Mouse (Mus musculus): ENCODE measurements around the gene Atf6b. TPM values are rescaled to one million over a fixed set of nuclear protein-coding genes. Genes with fewer than 3 reads are reported as not detected.

The Atf6b gene
- polyA plus RNA-seq, 1 experiment from 2014 or later: 76.8 TPM

- Histone ChIP-seq H3K4me1 (peaks cover 31% of the 10 kb centered on the region), H3K36me3 (peaks cover 54% of the 10 kb centered on the region), H3K9me3 (no peaks in the 10 kb centered on the region; the same call in 1 of the 2 replicates), H3K4me3 (no peak overlapping the region), H3K27ac (no peak overlapping the region), H3K27me3 (ENCODE audit: insufficient read depth, poor library complexity, severe bottlenecking) (peaks cover 10% of the 10 kb centered on the region)
- 95% methylated on average over 13 of the region's 13 CpGs for WGBS
- DNase-seq (ENCODE audit: low spot score): no peak
These were observed 7.4 kb downstream of the Atf6b start for GRCm38 (mm10) chr17:34654392-34654791.

GRCm38 (mm10) chr17:34655160-34655559 lies 8.2 kb downstream of the Atf6b start:
- no peaks in the 10 kb centered on the region; the same call in 1 of the 2 replicates for H3K9me3 ChIP-seq
- peaks cover 18% of the 10 kb centered on the region for H3K27me3 ChIP-seq (ENCODE audit: insufficient read depth, poor library complexity, severe bottlenecking)
- H3K27ac ChIP-seq: 0 out of 2 replicates have a peak overlapping the region, but pooled peaks have one; percentile 0
- peaks cover 46% of the 10 kb centered on the region for H3K36me3 ChIP-seq
- DNase-seq (ENCODE audit: low spot score): no peak
- WGBS: 73% methylated on average over 7 of the region's 7 CpGs
- no peak overlapping the region for H3K4me3 ChIP-seq
- H3K4me1 ChIP-seq: peaks cover 37% of the 10 kb centered on the region

DNA sequence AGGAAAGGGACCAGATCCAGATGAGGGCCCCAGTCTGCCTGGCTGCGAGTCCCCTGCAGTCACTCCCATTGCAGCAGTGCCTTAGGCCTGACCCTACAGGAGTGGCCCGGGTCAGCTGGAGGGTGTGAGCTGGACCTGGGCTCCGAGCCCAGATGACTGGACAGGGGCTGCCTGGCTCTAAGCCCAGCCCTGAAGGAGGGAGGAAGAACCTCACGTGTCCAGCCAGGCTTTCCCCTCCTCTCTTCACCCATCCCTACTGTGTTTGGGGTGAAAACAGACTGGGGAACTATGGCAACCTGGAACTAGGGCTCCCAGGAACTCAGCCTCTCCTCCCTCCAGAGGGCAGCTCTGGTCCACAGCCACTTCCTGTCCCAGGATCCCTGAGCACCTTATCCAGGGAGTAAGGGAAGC lies 8.6 kb downstream of the Atf6b start:
- H3K4me3 ChIP-seq: no peak overlapping the region
- DNase-seq (ENCODE audit: low spot score): no peak
- peaks cover 42% of the 10 kb centered on the region for H3K36me3 ChIP-seq
- peaks cover 41% of the 10 kb centered on the region for H3K4me1 ChIP-seq
- peaks cover 22% of the 10 kb centered on the region for H3K27me3 ChIP-seq (ENCODE audit: insufficient read depth, poor library complexity, severe bottlenecking)
- no peaks in the 10 kb centered on the region; the same call in 1 of the 2 replicates for H3K9me3 ChIP-seq
- H3K27ac ChIP-seq: 0 out of 2 replicates have a peak overlapping the region, but pooled peaks have one; percentile 0
- WGBS: 53% methylated on average over 4 of the region's 4 CpGs

GRCm38 (mm10) chr17:34656666-34657065 lies 9.7 kb downstream of the Atf6b start:
- peak overlapping the region; percentile 32; the same call in 1 of the 2 replicates for H3K27ac ChIP-seq
- WGBS: 73% methylated on average over 8 of the region's 8 CpGs
- DNase-seq (ENCODE audit: low spot score): no peak

GRCm38 (mm10) chr17:34657271-34657670 lies 10.3 kb downstream of the Atf6b start:
- Histone ChIP-seq H3K4me3 (no peak overlapping the region), H3K27me3 (ENCODE audit: insufficient read depth, poor library complexity, severe bottlenecking) (peaks cover 33% of the 10 kb centered on the region), H3K27ac (no peak overlapping the region), H3K4me1 (peaks cover 52% of the 10 kb centered on the region), H3K36me3 (peaks cover 25% of the 10 kb centered on the region), H3K9me3 (no peaks in the 10 kb centered on the region)
- no peak for DNase-seq (ENCODE audit: low spot score)
- WGBS: 27% methylated on average over 2 of the region's 2 CpGs

More at GRCm38 (mm10) chr17:34656666-34657065, 9.7 kb downstream of the Atf6b start:
- peaks cover 31% of the 10 kb centered on the region for H3K36me3 ChIP-seq
- H3K9me3 ChIP-seq: no peaks in the 10 kb centered on the region
- peaks cover 33% of the 10 kb centered on the region for H3K27me3 ChIP-seq (ENCODE audit: insufficient read depth, poor library complexity, severe bottlenecking)
- no peak overlapping the region for H3K4me3 ChIP-seq
- H3K4me1 ChIP-seq: peaks cover 52% of the 10 kb centered on the region

DNA sequence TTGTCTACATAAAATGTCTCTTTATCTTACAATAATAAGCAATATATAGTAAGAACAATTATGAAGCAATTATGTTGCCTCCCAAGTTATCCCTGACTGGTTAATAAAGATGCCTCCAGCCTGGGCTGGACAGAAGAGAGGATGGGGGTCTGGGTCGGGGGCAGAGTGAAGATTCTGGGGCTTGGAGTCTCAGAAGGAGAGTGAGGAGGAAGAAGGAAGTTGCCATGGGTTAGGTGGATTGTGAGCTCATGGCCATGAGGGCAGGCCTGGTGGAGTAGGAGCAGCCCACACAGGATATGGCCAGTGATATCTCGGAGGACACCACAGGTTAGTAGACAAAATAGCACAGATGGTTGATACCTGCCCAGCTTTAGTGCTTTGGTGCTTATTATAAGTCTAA lies 11.2 kb downstream of the Atf6b start:
- peaks cover 16% of the 10 kb centered on the region for H3K36me3 ChIP-seq
- no peak overlapping the region for H3K4me3 ChIP-seq
- no peak overlapping the region for H3K27ac ChIP-seq
- H3K27me3 ChIP-seq (ENCODE audit: insufficient read depth, poor library complexity, severe bottlenecking): peaks cover 41% of the 10 kb centered on the region
- WGBS: 70% methylated on average over 2 of the region's 2 CpGs
- DNase-seq (ENCODE audit: low spot score): no peak
- no peaks in the 10 kb centered on the region for H3K9me3 ChIP-seq
- peaks cover 52% of the 10 kb centered on the region for H3K4me1 ChIP-seq

DNA sequence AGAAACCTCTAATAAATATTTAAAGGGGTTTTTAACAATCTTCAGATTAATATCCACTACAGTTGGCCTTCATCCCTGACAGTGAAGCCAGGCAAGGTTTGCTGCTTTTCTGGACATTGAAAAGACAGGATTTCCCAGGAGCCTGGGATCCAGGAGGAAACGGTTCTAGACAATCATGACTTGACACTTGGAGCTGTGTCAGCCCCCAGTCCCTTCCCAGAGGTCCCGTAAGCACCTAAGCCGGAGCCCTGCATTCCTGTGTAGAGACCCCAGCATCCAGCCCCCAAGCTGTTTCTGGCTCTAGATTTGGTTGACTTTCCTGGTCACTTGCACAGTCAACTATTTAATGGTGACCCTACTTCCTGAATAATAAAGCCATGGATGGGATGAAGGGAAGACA lies 11.6 kb downstream of the Atf6b start:
- H3K4me1 ChIP-seq: peaks cover 52% of the 10 kb centered on the region
- no peak overlapping the region for H3K27ac ChIP-seq
- H3K36me3 ChIP-seq: peaks cover 12% of the 10 kb centered on the region; the same call in 1 of the 2 replicates
- peaks cover 45% of the 10 kb centered on the region for H3K27me3 ChIP-seq (ENCODE audit: insufficient read depth, poor library complexity, severe bottlenecking)
- no peaks in the 10 kb centered on the region for H3K9me3 ChIP-seq
- no peak overlapping the region for H3K4me3 ChIP-seq
- no peak for DNase-seq (ENCODE audit: low spot score)
- WGBS: 71% methylated on average over 3 of the region's 3 CpGs

DNA sequence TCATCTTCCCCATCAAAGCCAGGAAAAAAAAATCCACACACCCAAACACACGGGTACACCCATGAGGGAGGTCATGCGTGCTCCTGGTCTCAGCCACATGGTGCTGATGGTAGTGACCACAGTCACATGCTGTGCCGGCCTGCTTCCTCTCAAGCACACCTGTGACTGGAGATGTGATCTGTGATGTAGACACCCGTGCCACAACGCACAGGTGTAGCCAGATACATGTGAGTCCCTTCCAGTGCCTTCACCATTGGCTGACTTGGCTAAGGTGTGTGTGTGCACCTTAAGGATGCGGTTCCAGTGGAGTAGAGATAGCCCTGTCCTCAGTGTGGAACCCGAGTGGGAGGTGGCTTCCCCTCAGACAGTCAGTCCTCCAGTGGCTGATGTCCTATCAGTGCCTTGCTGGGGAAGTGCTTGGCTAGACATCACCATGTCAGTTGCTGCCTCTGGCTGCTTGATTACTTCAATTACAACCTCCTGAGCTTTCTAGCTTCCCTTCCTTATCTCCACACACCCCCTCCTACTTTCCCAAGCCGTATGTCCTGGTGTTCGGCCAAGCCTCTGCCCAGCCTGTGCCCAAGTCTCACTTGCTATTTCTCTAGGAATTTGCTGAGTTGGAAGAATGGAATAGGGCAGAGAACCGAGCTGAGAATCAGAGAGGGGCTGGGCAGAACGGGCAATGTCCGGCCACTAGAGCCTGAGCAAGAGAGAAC lies 12.4 kb downstream of the Atf6b start:
- 48% methylated on average over 12 of the region's 12 CpGs for WGBS
- no peak for DNase-seq (ENCODE audit: low spot score)
- Histone ChIP-seq H3K27ac (no peak overlapping the region), H3K9me3 (no peaks in the 10 kb centered on the region), H3K4me3 (no peak overlapping the region; the same call in 1 of the 2 replicates), H3K27me3 (ENCODE audit: insufficient read depth, poor library complexity, severe bottlenecking) (peaks cover 53% of the 10 kb centered on the region), H3K4me1 (peaks cover 50% of the 10 kb centered on the region), H3K36me3 (peaks cover 4% of the 10 kb centered on the region; the same call in 1 of the 2 replicates)

DNA sequence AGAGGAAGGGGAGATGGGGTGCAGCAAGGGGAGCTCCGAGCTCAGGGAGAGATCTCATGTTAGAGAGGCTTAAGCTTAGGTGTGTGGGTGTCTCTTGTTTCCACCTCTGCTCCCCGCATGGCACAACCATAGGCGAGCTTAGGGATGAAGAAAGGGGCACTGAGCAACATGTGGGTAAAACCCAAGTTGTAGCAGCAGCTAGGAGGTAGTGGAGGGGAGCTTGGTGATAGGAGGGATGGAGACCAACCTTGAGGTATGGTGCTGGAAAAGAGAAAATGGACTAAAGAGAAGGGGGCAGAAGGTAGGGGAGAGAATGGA lies 12.9 kb downstream of the Atf6b start:
- Histone ChIP-seq H3K36me3 (no peaks in the 10 kb centered on the region), H3K27me3 (ENCODE audit: insufficient read depth, poor library complexity, severe bottlenecking) (peaks cover 54% of the 10 kb centered on the region), H3K9me3 (no peaks in the 10 kb centered on the region), H3K4me3 (no peak overlapping the region; the same call in 1 of the 2 replicates), H3K4me1 (peaks cover 45% of the 10 kb centered on the region), H3K27ac (no peak overlapping the region)
- WGBS: 56% methylated on average over 3 of the region's 3 CpGs
- DNase-seq (ENCODE audit: low spot score): no peak

GRCm38 (mm10) chr17:34660259-34660820 lies 13.4 kb downstream of the Atf6b start:
- no peak overlapping the region for H3K4me3 ChIP-seq
- peaks cover 40% of the 10 kb centered on the region for H3K4me1 ChIP-seq
- DNase-seq (ENCODE audit: low spot score): no peak
- no peaks in the 10 kb centered on the region for H3K36me3 ChIP-seq
- H3K9me3 ChIP-seq: no peaks in the 10 kb centered on the region
- 41% methylated on average over 9 of the region's 11 CpGs for WGBS
- H3K27ac ChIP-seq: no peak overlapping the region
- H3K27me3 ChIP-seq (ENCODE audit: insufficient read depth, poor library complexity, severe bottlenecking): peaks cover 54% of the 10 kb centered on the region

DNA sequence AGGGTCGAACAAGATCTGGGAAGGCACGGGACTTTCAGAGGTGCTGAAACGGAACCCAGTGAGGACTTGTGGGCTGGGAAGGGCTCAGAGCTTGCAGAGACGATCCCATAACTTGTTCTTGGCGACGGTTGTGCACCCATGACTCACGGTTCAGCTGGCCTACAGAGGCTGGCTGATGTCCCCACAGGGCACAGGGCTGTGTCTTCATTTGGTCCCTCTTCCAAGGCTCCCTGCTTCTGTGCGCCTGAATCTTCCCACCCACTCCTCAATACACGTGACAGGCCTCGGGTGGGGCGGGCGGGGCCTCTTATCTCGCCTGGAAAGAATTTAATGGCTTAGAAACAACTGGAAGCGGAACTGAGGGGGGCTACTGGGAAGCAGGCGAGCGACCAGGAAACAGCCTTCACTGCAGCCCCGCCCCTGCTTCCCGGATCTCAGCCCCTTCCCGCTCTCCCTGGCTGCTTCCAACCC lies 14.2 kb downstream of the Atf6b start:
- 0 out of 2 replicates have a peak overlapping the region, but pooled peaks have one; percentile 16 for H3K27ac ChIP-seq
- DNase-seq (ENCODE audit: low spot score): no peak
- H3K27me3 ChIP-seq (ENCODE audit: insufficient read depth, poor library complexity, severe bottlenecking): peaks cover 62% of the 10 kb centered on the region
- 9% methylated on average over 19 of the region's 19 CpGs for WGBS
- H3K9me3 ChIP-seq: no peaks in the 10 kb centered on the region
- H3K4me1 ChIP-seq: peaks cover 32% of the 10 kb centered on the region
- H3K36me3 ChIP-seq: no peaks in the 10 kb centered on the region
- peak overlapping the region; percentile 43 for H3K4me3 ChIP-seq

DNA sequence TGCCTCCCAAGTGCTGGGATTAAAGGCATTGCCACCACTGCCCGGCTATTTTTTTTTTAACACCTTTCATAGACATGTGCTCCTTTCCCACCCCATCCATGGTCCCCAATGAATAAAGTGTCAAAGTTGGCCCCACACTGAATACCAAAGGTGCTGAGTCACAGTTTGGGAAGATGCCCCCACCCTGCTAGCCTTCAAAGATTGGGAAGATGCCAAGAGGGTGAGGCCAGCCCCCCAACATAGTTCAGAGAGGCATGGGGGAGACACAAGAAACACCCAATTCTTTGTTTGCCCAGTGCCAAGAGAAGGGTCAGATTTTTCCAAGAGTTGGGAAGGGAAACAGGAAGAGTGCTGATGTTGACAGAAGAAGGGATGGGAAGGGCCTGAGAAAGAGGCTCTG lies 15.5 kb downstream of the Atf6b start:
- H3K4me3 ChIP-seq: no peak overlapping the region
- 77% methylated on average over 1 of the region's 1 CpGs for whole genome bisulfite sequencing
- no peaks in the 10 kb centered on the region for H3K9me3 ChIP-seq
- H3K36me3 ChIP-seq: no peaks in the 10 kb centered on the region
- H3K4me1 ChIP-seq: peaks cover 24% of the 10 kb centered on the region
- DNase-seq (ENCODE audit: low spot score): no peak
- H3K27ac ChIP-seq: no peak overlapping the region
- peaks cover 62% of the 10 kb centered on the region for H3K27me3 ChIP-seq (ENCODE audit: insufficient read depth, poor library complexity, severe bottlenecking)

- no peaks in the 10 kb centered on the region for H3K9me3 ChIP-seq
- H3K4me1 ChIP-seq: peaks cover 24% of the 10 kb centered on the region
- no peak for DNase-seq (ENCODE audit: low spot score)
- no peak overlapping the region for H3K4me3 ChIP-seq
- H3K27ac ChIP-seq: no peak overlapping the region
- no peaks in the 10 kb centered on the region for H3K36me3 ChIP-seq
- peaks cover 62% of the 10 kb centered on the region for H3K27me3 ChIP-seq (ENCODE audit: insufficient read depth, poor library complexity, severe bottlenecking)
- 83% methylated on average over 8 of the region's 8 CpGs for WGBS
These were observed 16.0 kb downstream of the Atf6b start for GRCm38 (mm10) chr17:34662978-34663377.
